Mouse (Mus musculus) liver, adult 2 months (tissue): ENCODE measurements around the gene S100a3. TPM values are rescaled to one million over a fixed set of nuclear protein-coding genes. Genes with fewer than 3 reads are reported as not detected.

Source experiments
- DNase-seq: peaks from one replicate; pipeline ENCODE4 v3.0.0-alpha.2; 2011; ENCODE audit warnings: low read depth, low spot score; ENCODE audit errors: extremely low read depth
- H3K27ac ChIP-seq: fragments of 200-500 bp; replicated peaks from 2 replicates; pipeline ENCODE4 v1.5.1; 2012; ENCODE audit warnings: low read depth, mild to moderate bottlenecking, control low read depth, inconsistent platforms, low read length; ENCODE audit not compliant: insufficient read depth
- H3K27me3 ChIP-seq: fragments of 200-500 bp; 2 replicates; pipeline ENCODE4 v1.6.1; 2012; ENCODE audit warnings: mild to moderate bottlenecking, moderate library complexity, low read length, inconsistent platforms; ENCODE audit not compliant: control insufficient read depth, insufficient read depth
- H3K36me3 ChIP-seq: fragments of 200-500 bp; 2 replicates; pipeline ENCODE4 v1.6.1; 2012; ENCODE audit warnings: low read length, inconsistent platforms; ENCODE audit not compliant: control insufficient read depth, insufficient read depth
- H3K4me1 ChIP-seq: fragments of 200-500 bp; 2 replicates; pipeline ENCODE4 v1.6.1; 2011; ENCODE audit warnings: low read length; ENCODE audit not compliant: control insufficient read depth, insufficient read depth
- H3K4me3 ChIP-seq: fragments of 200-500 bp; 2 replicates; pipeline ENCODE4 v1.5.1; 2011; ENCODE audit warnings: low read depth, mild to moderate bottlenecking, control low read depth, low read length, moderate library complexity; ENCODE audit not compliant: insufficient read depth
- H3K79me2 ChIP-seq: fragments of 200-500 bp; 2 replicates; pipeline ENCODE4 v1.6.1; 2012; ENCODE audit warnings: inconsistent platforms, mild to moderate bottlenecking, low read length, moderate library complexity; ENCODE audit not compliant: control insufficient read depth, insufficient read depth
- H3K9ac ChIP-seq: fragments of 200-500 bp; 2 replicates; pipeline ENCODE4 v1.6.1; 2012; ENCODE audit warnings: low read depth, mild to moderate bottlenecking, control low read depth, inconsistent platforms, low read length
- CTCF ChIP-seq: fragments of 200-500 bp; IDR thresholded peaks from 2 replicates; pipeline ENCODE4 v1.5.1; 2011; ENCODE audit warnings: low read depth, low read length, control low read depth
- POLR2A ChIP-seq: fragments of 200-500 bp; IDR thresholded peaks from 2 replicates; pipeline ENCODE4 v1.6.1; 2011; ENCODE audit warnings: low read length, control low read depth; ENCODE audit not compliant: insufficient read depth; ENCODE audit errors: extremely low read depth
- WGBS: fragments of 180-500 bp; shearing (Covaris S2); methylation state at CpG from one replicate; pipeline ENCODE4 v1.1.7; 2018; 5-methylcytosine and 5-hydroxymethylcytosine counted together
- polyA plus RNA-seq: library from polyadenylated mRNA; depleted of rRNA; stranded (reverse); fragments of >200 nt; gene quantifications from 2 replicates; pipeline ENCODE4 v1.2.3, GENCODE M21; 2012; rRNA removed
- total RNA-seq: library from RNA; depleted of rRNA; stranded (reverse); fragments of >200 nt; gene quantifications from 2 replicates; pipeline ENCODE4 v1.2.3, GENCODE M21; 2014; rRNA removed

The S100a3 gene
- total and polyA plus RNA-seq, 2 experiments: not detected

- H3K27ac ChIP-seq: no peak overlapping the region
- H3K4me1 ChIP-seq: no peaks in the 10 kb centered on the region
- 80% methylated on average over 7 of the region's 7 CpGs for WGBS
- no peak for TF ChIP-seq CTCF
- no peak for TF ChIP-seq POLR2A
- no peak for DNase-seq
- H3K79me2 ChIP-seq: no peaks in the 10 kb centered on the region
- H3K4me3 ChIP-seq: no peak overlapping the region
- H3K36me3 ChIP-seq: no peaks in the 10 kb centered on the region
- no peak overlapping the region for H3K9ac ChIP-seq
- no peaks in the 10 kb centered on the region for H3K27me3 ChIP-seq
Measured at GRCm38 (mm10) chr3:90640981-90641380, 80.6 kb downstream of the S100a3 start.

- Histone ChIP-seq H3K27ac (no peak overlapping the region), H3K4me1 (no peaks in the 10 kb centered on the region), H3K27me3 (no peaks in the 10 kb centered on the region), H3K36me3 (no peaks in the 10 kb centered on the region), H3K4me3 (no peak overlapping the region), H3K9ac (no peak overlapping the region), H3K79me2 (no peaks in the 10 kb centered on the region)
- 43% methylated on average over 3 of the region's 3 CpGs for WGBS
- peak; percentile 32 for DNase-seq
- peak; percentile 80 for TF ChIP-seq CTCF
- no peak for TF ChIP-seq POLR2A
Measured at GRCm38 (mm10) chr3:90644220-90644619, 83.8 kb downstream of the S100a3 start.

- Histone ChIP-seq H3K36me3 (no peaks in the 10 kb centered on the region), H3K4me1 (no peaks in the 10 kb centered on the region), H3K79me2 (no peaks in the 10 kb centered on the region), H3K27ac (no peak overlapping the region), H3K4me3 (no peak overlapping the region), H3K27me3 (no peaks in the 10 kb centered on the region), H3K9ac (no peak overlapping the region)
- TF ChIP-seq CTCF (no peak), POLR2A (no peak)
- no peak for DNase-seq
- 55% methylated on average over 1 of the region's 1 CpGs for WGBS
Measured at GRCm38 (mm10) chr3:90647291-90647690, 86.9 kb downstream of the S100a3 start.

DNA sequence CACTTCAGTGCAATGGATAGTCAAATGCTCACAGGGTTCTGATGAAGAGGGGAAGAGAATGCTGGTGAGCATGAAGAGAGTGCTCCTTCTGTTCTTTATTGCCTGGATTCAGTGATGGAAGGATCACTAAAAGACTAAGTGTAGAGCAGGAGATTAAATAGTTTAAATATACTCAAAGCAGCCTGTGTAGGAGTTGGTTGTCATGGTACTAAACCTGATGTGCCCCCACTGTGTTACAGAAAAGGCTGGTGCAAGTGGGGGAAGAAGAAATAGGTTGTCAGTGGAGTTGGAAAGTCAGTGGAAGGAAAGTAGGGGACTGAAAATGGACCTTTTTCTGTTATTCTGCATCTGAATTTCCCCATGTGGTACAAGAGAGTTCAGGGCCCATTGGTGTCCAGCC is 88.6 kb downstream of the S100a3 start:
- Histone ChIP-seq H3K9ac (no peak overlapping the region), H3K79me2 (no peaks in the 10 kb centered on the region), H3K4me1 (no peaks in the 10 kb centered on the region), H3K27me3 (no peaks in the 10 kb centered on the region), H3K4me3 (no peak overlapping the region), H3K36me3 (no peaks in the 10 kb centered on the region), H3K27ac (no peak overlapping the region)
- DNase-seq: no peak
- TF ChIP-seq POLR2A: no peak
- no peak for TF ChIP-seq CTCF

DNA sequence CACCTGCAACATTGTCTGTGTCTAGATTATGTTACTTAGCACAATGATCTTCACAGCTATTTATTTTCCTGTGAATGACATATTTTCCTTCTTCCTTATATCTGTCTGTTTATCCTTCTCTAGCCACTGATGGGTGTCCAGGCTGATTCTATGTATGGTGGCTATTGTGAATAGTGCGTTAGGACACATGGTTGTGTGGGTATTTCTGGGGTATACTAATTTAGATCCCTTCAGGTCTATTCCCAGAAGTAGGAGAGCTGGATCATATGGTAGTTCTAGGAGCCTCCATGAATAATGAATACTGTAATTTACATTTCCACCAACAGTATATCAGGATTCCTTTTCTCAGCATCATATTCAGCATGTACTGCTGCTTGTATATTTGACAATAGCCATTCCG is 89.5 kb downstream of the S100a3 start:
- Histone ChIP-seq H3K36me3 (no peaks in the 10 kb centered on the region), H3K27me3 (no peaks in the 10 kb centered on the region), H3K27ac (no peak overlapping the region), H3K9ac (no peak overlapping the region), H3K4me1 (no peaks in the 10 kb centered on the region), H3K79me2 (no peaks in the 10 kb centered on the region), H3K4me3 (no peak overlapping the region)
- DNase-seq: no peak
- no peak for TF ChIP-seq POLR2A
- TF ChIP-seq CTCF: no peak
- 86% methylated on average over 2 of the region's 2 CpGs for WGBS

Other genes starting within 250 kb of the S100a3 start
- gene Slc27a3, start 170.6 kb upstream of the S100a3 start, total RNA-seq: 0.37 and 1.1 TPM in 2 replicates
- gene Slc27a3, start 170.6 kb upstream of the S100a3 start, polyA plus RNA-seq: 1.00 and 2.3 TPM in 2 replicates
- gene Ints3, start 127.0 kb upstream of the S100a3 start, total RNA-seq: 8.9 and 11.3 TPM in 2 replicates
- 11.4 and 12.4 TPM in 2 replicates for gene Ints3, start 127.0 kb upstream of the S100a3 start, polyA plus RNA-seq
- gene Npr1, start 94.7 kb upstream of the S100a3 start, total RNA-seq: 5.6 and 8.3 TPM in 2 replicates
- 10.2 and 13.2 TPM in 2 replicates for gene Npr1, start 94.7 kb upstream of the S100a3 start, polyA plus RNA-seq
- gene Ilf2, start 84.5 kb upstream of the S100a3 start, total RNA-seq: 13.2 and 16.0 TPM in 2 replicates
- 6.5 and 6.9 TPM in 2 replicates for gene Ilf2, start 84.5 kb upstream of the S100a3 start, polyA plus RNA-seq
- gene Snapin, start 69.5 kb upstream of the S100a3 start, total RNA-seq: 12.8 and 18.5 TPM in 2 replicates
- gene Snapin, start 69.5 kb upstream of the S100a3 start, polyA plus RNA-seq: 10.4 and 10.6 TPM in 2 replicates
- 30.9 and 31.0 TPM in 2 replicates for gene Chtop, start 51.1 kb upstream of the S100a3 start, total RNA-seq
- gene Chtop, start 51.1 kb upstream of the S100a3 start, polyA plus RNA-seq: 23.5 and 24.9 TPM in 2 replicates
- gene S100a1, start 46.2 kb upstream of the S100a3 start, total RNA-seq: 115 and 123 TPM in 2 replicates
- 241 and 335 TPM in 2 replicates for gene S100a1, start 46.2 kb upstream of the S100a3 start, polyA plus RNA-seq
- gene S100a13, start 46.1 kb upstream of the S100a3 start, total RNA-seq: 70.7 and 81.7 TPM in 2 replicates
- 40.2 and 40.5 TPM in 2 replicates for gene S100a13, start 46.1 kb upstream of the S100a3 start, polyA plus RNA-seq
- not detected in 2 replicates for gene S100a14, start 33.7 kb upstream of the S100a3 start, total RNA-seq
- gene S100a14, start 33.7 kb upstream of the S100a3 start, polyA plus RNA-seq: not detected in 2 replicates
- gene S100a16, start 23.3 kb upstream of the S100a3 start, total RNA-seq: 38.0 and 40.7 TPM in 2 replicates
- 40.1 and 55.0 TPM in 2 replicates for gene S100a16, start 23.3 kb upstream of the S100a3 start, polyA plus RNA-seq
- gene S100a2, start 29.7 kb downstream of the S100a3 start, total RNA-seq: not detected in 2 replicates
- gene S100a2, start 29.7 kb downstream of the S100a3 start, polyA plus RNA-seq: not detected in 2 replicates
- gene Gm42674, start 41.3 kb downstream of the S100a3 start, total RNA-seq: not detected in 2 replicates
- not detected in 2 replicates for gene Gm42674, start 41.3 kb downstream of the S100a3 start, polyA plus RNA-seq
- 2.8 and 2.9 TPM in 2 replicates for gene S100a4, start 43.2 kb downstream of the S100a3 start, total RNA-seq
- 0.87 and 1.0 TPM in 2 replicates for gene S100a4, start 43.2 kb downstream of the S100a3 start, polyA plus RNA-seq
- not detected in 2 replicates for gene S100a5, start 47.9 kb downstream of the S100a3 start, total RNA-seq
- gene S100a5, start 47.9 kb downstream of the S100a3 start, polyA plus RNA-seq: not detected in 2 replicates
- gene S100a6, start 52.3 kb downstream of the S100a3 start, total RNA-seq: 2.4 and 3.6 TPM in 2 replicates
- gene S100a6, start 52.3 kb downstream of the S100a3 start, polyA plus RNA-seq: 4.7 and 8.1 TPM in 2 replicates
- gene S100a7a, start 93.4 kb downstream of the S100a3 start, total RNA-seq: not detected in 2 replicates
- gene S100a7a, start 93.4 kb downstream of the S100a3 start, polyA plus RNA-seq: not detected in 2 replicates
- 1.4 and 1.7 TPM in 2 replicates for gene S100a8, start 108.4 kb downstream of the S100a3 start, total RNA-seq
- gene S100a8, start 108.4 kb downstream of the S100a3 start, polyA plus RNA-seq: 0.54 and 0.90 TPM in 2 replicates
- 2.6 and 3.6 TPM in 2 replicates for gene S100a9, start 135.1 kb downstream of the S100a3 start, total RNA-seq
- 0.76 and 0.92 TPM in 2 replicates for gene S100a9, start 135.1 kb downstream of the S100a3 start, polyA plus RNA-seq
- not detected in 2 replicates for gene Pglyrp4, start 166.3 kb downstream of the S100a3 start, total RNA-seq
- gene Pglyrp4, start 166.3 kb downstream of the S100a3 start, polyA plus RNA-seq: not detected in 2 replicates
- not detected in 2 replicates for gene Gm5849, start 217.3 kb downstream of the S100a3 start, total RNA-seq
- not detected in 2 replicates for gene Gm5849, start 217.3 kb downstream of the S100a3 start, polyA plus RNA-seq